Mouse (Mus musculus): ENCODE results near the gene Zfp385b.

Zfp385b gene

GRCm38 (mm10) chr2:77819539-77819938, at the start of gene Zfp385b:
Zfp385b (minus strand) TSS chr2:77819639.
- DNase-seq (ENCODE audit: low spot score) = no peak

DNA sequence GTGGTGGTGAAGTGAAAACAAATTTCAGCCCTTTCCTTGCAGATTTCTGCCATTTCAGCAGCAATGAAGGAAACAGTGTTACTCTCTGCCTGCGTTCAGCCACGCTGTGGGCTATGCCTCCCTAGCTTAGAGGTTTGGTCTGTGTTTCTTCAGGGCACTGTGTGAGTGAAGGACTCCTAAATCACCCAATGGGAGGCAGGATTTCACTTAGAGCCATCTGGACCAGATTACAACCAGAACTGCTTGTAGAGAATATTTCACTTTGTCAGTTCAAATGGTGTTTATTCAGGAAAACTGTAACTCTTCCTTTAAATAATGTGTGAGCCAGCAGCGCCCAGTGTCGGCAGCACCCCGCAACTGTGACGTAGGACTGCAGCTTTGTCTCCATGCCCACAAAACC, 44.5 kb upstream of the Zfp385b start:
- DNase-seq (ENCODE audit: low spot score) = no peak

DNA sequence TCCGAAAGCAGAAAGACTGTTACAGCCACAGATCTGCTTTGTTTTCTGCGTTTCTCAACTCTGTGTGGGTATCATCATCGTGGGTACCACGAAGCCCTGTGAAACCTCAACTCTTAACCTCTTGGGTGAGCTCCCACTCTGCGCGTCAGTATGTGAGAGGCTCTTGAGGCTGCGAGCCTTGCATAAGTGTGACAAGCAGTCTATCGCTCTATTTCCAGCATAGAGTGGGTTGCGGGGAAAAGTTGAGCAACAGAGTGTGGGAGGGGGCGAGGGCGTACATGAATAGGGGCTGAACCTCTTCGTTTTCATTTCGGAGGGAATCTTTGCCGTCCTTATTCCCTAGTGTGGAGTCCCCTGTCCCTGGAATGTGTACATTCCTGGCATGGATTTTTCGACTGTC, 44.1 kb upstream of the Zfp385b start:
- DNase-seq (ENCODE audit: low spot score) = no peak

- no peak for DNase-seq (ENCODE audit: low spot score)
These were observed 22.0 kb upstream of the Zfp385b start for GRCm38 (mm10) chr2:77841464-77841863.

GRCm38 (mm10) chr2:77839587-77839986, 20.1 kb upstream of the Zfp385b start:
- DNase-seq (ENCODE audit: low spot score) = no peak

DNA sequence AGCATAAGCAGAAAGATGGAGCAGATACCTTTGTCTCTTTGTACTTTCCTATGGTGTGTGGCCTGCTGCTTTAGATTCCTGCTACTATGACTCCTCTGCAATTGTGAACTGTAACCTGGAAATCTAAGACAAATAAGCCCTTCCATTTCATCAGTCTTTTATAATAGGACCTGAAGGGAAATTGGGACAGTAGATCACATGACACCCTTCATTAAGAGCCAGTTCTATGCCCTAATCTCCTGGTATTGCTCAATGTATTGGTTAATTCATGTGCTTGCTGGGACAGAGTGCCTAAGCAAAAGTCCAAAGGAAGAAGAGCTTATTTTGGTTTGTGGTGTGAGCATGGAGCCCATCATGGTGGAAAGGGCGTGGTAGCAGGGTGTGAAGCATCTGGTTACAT, 19.2 kb upstream of the Zfp385b start:
- DNase-seq (ENCODE audit: low spot score) = no peak

DNA sequence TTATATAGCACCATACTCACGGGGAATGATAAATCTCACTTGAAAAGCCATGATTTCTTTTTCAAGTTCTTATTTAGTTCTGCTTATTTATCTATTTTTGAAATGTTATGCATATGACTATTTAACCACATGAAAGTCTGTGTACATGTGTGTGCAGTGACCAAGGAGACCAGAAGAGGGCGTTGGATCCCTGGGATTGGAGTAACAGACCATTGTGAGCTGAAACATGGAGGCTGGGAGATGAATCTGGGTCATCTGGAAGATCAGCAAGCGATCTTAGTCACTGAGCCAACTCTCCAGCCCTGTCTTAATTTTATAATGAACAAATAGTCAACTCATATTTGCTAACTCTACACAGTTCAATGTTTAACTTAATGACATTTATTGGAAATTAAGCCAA, 16.3 kb upstream of the Zfp385b start:
- no peak for DNase-seq (ENCODE audit: low spot score)

- DNase-seq (ENCODE audit: low spot score) = no peak
These were observed 6.8 kb upstream of the Zfp385b start for GRCm38 (mm10) chr2:77826133-77826828.

- no peak for DNase-seq (ENCODE audit: low spot score)
These were observed 3.6 kb upstream of the Zfp385b start for GRCm38 (mm10) chr2:77823026-77823425.

DNA sequence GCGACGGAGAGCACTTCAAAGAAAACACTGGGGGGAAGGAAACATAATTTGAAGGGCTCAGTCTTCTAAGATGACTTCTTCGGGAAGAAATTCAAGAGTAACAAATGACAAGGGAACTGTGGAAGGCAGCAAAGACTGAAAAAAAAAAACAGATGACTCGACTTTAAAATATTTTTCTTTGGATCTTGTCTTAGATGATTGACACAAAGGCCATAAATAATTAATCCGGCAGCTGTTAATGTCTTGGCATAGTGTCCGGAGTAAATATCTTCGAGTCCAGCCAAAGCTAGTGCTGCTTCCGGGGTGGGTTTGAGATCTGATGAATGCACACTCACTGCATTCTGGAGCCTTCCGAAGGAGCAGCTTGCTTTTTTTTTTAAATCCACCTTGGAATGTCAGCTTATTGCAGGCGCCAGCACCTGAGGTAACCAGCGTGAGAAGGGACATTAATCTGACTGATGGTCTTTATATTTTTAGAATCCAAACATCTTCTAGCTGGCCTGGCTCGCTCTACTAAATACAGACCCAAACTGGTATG, 2.0 kb downstream of the Zfp385b start:
- no peak for DNase-seq (ENCODE audit: low spot score)

DNA sequence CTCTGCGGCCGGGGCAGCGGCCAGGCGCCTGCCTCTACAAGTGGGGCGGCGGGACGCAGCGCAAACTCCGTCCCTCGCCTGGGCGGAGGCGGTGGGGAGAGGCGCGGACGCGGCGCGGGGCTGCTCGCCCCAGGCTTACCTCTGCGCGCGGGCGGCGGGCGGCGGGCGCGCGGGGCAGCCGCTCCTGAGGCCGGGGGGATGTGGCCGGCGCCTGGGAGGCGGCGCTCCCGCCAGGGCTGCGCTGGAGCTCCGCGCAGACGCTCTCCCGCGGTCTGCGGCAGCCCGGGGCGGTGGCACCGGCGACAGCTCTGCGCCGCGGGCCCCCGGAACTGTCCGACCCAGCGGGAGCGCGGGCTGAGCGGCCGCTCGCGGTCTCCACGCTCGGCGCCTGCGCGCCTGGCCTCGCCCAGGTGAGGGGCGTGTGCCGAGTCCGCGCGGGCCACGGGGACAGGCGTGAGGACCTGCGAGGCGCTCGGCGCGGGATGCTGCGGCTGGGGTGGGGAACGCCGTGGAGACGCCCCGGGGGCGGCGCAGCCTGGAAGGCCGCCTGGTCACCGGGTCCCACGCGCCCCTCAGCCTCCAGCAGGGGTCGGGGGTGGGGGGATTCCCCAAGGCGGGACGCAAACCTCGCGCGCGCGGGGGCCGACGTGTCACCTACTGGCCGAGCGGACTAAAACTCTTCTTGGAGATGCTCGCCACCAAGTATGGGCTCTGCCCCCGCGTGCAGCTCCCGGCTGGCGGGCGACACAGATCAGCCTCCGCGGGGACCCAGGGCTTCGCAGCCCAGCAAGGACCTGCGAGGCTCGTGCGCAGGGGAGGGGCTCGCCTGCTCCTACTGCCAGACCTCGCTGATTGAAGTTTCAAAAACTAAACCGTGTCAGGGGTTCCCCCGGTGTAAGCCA, 2.8 kb downstream of the Zfp385b start:
- DNase-seq (ENCODE audit: low spot score) = no peak

DNA sequence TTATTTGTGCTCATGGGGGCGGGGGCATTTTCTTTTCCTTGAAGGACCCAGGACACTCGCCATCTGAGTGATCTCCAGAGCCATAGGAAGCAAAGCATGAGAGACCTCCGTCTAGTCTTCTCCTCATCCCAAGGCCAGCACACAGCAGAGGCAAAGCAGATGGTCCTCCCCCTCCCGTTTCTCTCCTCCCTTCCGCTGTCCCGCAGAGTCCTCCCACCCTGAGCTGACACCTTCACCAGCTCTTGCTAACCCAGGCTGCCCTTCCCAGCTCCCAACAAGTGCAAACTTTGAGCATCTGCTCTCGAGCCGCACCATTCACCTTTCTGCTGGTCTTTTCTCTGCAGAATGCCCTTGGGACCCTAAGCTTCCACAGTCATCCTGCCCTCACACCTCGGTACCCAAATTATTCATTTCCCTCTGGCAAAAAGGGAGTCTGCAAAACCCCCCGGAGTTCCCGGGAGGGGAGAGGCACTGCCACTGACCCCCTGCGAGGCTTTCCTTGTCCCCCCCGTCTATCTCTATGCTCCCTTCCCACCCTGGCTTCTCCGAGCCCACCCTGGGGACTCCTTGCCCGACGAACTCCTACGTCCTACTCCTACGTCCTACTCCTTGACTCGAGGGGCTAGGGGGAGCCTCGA, 3.5 kb downstream of the Zfp385b start:
- DNase-seq (ENCODE audit: low spot score) = no peak

DNA sequence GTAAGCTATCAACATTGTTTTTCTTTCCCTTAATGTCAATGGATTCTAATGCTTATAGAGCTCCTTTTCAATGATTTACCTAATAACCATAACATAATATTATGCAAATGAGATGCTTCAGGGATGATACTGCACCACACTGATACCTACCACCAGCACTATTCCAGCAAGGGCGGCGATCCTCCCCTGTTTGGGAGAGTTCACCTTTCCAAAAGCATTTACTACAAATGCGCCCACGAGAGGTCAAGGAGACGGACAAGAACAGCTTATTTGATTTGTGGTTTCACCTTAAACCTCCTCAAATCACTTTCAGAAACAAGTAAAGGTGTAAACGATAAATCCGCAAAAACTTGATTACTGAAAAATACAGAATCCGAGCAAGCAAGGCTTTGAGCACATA, 4.5 kb downstream of the Zfp385b start:
- no peak for DNase-seq (ENCODE audit: low spot score)

- no peak for DNase-seq (ENCODE audit: low spot score)
These were observed 6.4 kb downstream of the Zfp385b start for GRCm38 (mm10) chr2:77813029-77813428.

DNA sequence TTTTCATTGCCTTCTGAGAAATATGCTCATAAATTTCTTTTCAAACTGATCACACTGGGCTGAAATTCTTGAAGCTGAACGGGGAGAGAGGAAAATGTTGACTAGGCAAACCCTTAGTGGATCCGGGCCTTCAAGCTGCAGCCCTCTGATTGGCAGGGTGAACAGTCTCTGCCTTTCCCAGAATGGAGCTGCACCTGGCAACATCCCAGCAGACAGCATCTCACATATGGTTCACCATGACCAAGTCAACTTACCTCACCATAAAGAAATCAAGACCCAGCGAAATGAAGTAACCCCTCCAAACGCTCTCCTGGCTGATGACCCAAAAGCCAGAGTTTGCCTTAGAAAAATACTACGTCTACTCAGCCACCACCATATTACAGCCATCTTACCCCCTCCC, 8.7 kb downstream of the Zfp385b start:
- no peak for DNase-seq (ENCODE audit: low spot score)

GRCm38 (mm10) chr2:77804781-77805180, 14.7 kb downstream of the Zfp385b start:
- no peak for DNase-seq (ENCODE audit: low spot score)

- no peak for DNase-seq (ENCODE audit: low spot score)
These were observed 17.1 kb downstream of the Zfp385b start for GRCm38 (mm10) chr2:77802291-77802690.

GRCm38 (mm10) chr2:77801430-77801829, 18.0 kb downstream of the Zfp385b start:
- DNase-seq (ENCODE audit: low spot score) = no peak

GRCm38 (mm10) chr2:77801009-77801408, 18.4 kb downstream of the Zfp385b start:
- no peak for DNase-seq (ENCODE audit: low spot score)

DNA sequence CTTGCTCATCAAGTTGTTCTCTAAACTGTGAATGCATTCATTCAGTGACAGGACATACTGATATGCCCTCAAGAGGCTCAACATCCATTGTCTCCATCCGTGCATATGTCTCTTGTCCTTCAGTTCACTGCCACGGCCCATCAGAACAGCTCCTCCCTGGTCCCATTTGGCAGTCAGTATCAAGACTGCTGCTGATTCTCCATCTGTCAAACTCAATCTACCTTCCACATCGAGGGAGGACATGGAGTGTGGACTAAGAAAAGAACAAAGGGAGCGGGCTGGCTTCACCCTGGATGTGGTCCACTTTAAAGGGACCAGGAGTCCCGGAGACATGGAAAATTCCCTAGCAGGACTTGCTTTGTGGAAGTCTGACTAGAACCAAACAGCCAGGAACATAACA, 22.2 kb downstream of the Zfp385b start:
- no peak for DNase-seq (ENCODE audit: low spot score)

DNA sequence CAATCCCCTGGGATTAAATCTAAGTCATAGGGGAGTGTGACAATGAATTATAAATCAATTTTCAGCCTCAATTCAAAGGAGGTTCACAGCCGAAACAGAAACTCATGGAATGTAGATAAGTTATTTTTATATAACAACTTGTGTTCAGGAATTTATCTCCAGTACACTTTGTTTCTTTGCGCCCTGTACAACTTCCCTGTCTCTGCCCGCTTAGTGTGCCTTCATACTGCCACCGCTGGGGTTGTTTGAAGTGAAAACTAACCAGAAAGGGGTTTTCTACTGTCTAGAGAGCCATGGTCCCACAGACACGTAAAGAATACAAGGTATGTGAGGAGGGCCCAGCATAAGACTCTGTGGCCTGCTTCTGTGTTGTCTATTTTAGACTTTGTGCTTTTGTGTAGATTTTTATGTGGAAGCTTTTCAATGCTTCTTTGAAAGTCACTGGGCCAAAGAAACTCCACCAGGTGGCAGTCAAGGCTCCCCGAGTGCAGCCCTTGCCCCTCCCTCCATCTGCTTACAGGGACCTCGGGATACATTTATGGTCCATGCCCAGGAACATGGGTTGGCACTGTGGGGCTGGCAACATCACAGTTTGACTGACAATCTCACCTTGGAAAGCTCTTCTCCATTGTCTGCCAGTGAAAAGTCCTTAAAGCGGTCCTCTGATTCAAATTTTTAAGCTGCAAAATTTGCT, 23.4 kb downstream of the Zfp385b start:
- no peak for DNase-seq (ENCODE audit: low spot score)

DNA sequence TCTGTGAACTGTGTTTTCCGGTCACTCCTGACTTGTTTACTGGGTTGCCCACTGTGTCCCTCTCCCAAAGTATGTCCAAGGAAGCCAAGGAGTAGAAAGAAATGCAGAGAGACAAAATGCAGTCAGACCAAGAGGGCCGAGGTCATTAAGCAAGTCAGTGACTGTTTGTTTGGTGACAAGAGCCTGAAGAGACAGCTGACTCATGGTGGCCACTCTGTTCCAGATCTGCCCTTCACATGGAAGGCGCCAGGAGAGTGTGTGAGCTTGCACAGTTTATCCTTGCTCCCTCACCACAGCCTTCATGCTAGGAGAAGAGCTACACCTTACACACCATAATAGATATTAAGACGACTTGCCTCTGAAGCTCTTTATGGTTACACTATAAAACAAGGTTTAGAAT, 28.6 kb downstream of the Zfp385b start:
- DNase-seq (ENCODE audit: low spot score) = no peak

All from urinary bladder, postnatal 10 days (tissue).